Mouse (Mus musculus): ENCODE measurements around the gene Nek6. TPM values are rescaled to one million over a fixed set of nuclear protein-coding genes. Genes with fewer than 3 reads are reported as not detected.

Gene Nek6
- 43.3 TPM for polyA plus RNA-seq (2014; fragmentation: Illumina TruSeq; extraction: RNeasy Lipid Tissue Mini Kit (QIAGEN cat#74804); ENCODE audit: low replicate concordance)

GRCm38 (mm10) chr2:38511487-38512307, at the start of gene Nek6:
TSS of gene Nek6 (plus strand) at chr2:38511643.

GRCm38 (mm10) chr2:38643625-38644427, 132.4 kb downstream of the Nek6 start, which contains the start of gene Psmb7:
TSS of gene Psmb7 (minus strand) at chr2:38644087.

Other genes with a start within 250 kb of the Nek6 start
- gene Dennd1a, start 224.3 kb upstream of the Nek6 start, polyA plus RNA-seq (2014; fragmentation: Illumina TruSeq; extraction: RNeasy Lipid Tissue Mini Kit (QIAGEN cat#74804); ENCODE audit: low replicate concordance) = 4.4 TPM
- not detected for gene Lhx2, start 172.4 kb upstream of the Nek6 start, polyA plus RNA-seq (2014; fragmentation: Illumina TruSeq; extraction: RNeasy Lipid Tissue Mini Kit (QIAGEN cat#74804); ENCODE audit: low replicate concordance)
- gene Psmb7, start 132.4 kb downstream of the Nek6 start, polyA plus RNA-seq (2014; fragmentation: Illumina TruSeq; extraction: RNeasy Lipid Tissue Mini Kit (QIAGEN cat#74804); ENCODE audit: low replicate concordance) = 65.1 TPM
- gene Nr5a1, start 202.9 kb downstream of the Nek6 start, polyA plus RNA-seq (2014; fragmentation: Illumina TruSeq; extraction: RNeasy Lipid Tissue Mini Kit (QIAGEN cat#74804); ENCODE audit: low replicate concordance) = not detected